Mouse (Mus musculus): ENCODE measurements at regions not wholly inside any gene's neighbourhood (a gene's known extent, or its start where the extent isn't known, plus 50 kb on each side); places are given as distances from the start of the nearest gene placed in this dataset.
"Not testable (repeated sequence)": the region's sequence is repeated elsewhere in the genome, so short reads cannot be mapped to it uniquely, and the experiment has no call there.

DNA sequence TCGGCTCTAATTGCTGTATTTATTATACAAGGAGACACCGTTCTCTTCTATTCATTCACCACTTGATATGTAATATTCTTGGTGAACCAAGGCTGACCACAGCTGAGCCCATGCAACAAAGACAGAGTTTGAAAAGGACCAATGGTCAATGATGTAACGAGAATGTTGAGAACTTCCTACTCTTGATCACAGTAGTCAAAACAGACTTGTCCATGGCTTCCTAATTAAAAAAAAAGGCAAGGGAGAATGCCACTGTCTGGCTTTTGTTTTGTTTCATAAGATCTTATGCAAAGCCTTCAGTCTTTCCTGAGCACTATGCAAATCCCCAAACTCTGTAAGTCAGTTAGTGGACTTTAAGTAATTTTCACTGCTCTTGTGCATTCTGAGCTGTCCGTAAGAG lies 279.7 kb downstream of the Tox3 start:
- Histone ChIP-seq H3K27me3 (replicated peaks; ENCODE audit: control insufficient read depth, insufficient read depth, low read length) (no peaks in the 10 kb centered on the region), H3K4me1 (ENCODE audit: control insufficient read depth, insufficient read depth, low read length) (peaks cover 3% of the 10 kb centered on the region; the same call in 1 of the 2 replicates), H3K36me3 (ENCODE audit: control insufficient read depth, insufficient read depth, low read length) (no peaks in the 10 kb centered on the region), H3K4me3 (ENCODE audit: low read length) (no peak overlapping the region), H3K9me3 (ENCODE audit: control insufficient read depth, low read length) (no peaks in the 10 kb centered on the region), H3K27ac (ENCODE audit: low read length) (no peak overlapping the region), H3K4me2 (ENCODE audit: low read depth, low read length) (no peak overlapping the region), H3K9ac (ENCODE audit: low read depth, low read length) (no peak overlapping the region)
- 87% methylated on average over 4 of the region's 4 CpGs for WGBS
- ATAC-seq = no peak

DNA sequence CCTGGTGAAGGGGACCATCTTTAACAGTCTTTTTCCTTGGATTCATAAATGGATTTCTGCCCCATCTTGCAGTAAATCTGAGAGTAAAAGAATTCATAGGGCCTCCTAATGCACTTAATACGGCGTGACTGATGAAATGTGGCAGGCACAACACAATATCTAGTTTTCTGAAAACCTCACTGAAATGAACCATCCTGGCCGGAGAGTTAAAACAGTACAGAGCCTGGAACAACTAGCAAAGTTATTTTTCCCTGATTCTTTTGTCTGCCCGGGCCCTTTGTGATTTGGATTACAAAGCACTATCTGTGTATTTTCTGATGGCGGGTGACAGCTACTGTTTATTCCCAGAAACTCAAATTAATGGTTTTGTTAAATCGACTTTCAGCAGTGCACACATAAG lies 283.8 kb downstream of the Tox3 start:
- Histone ChIP-seq H3K4me2 (ENCODE audit: low read depth, low read length) (no peak overlapping the region), H3K27me3 (replicated peaks; ENCODE audit: control insufficient read depth, insufficient read depth, low read length) (no peaks in the 10 kb centered on the region), H3K9ac (ENCODE audit: low read depth, low read length) (no peak overlapping the region), H3K9me3 (ENCODE audit: control insufficient read depth, low read length) (no peaks in the 10 kb centered on the region), H3K4me1 (ENCODE audit: control insufficient read depth, insufficient read depth, low read length) (peaks cover 2% of the 10 kb centered on the region; the same call in 1 of the 2 replicates), H3K27ac (ENCODE audit: low read length) (no peak overlapping the region), H3K4me3 (ENCODE audit: low read length) (no peak overlapping the region), H3K36me3 (ENCODE audit: control insufficient read depth, insufficient read depth, low read length) (no peaks in the 10 kb centered on the region)
- WGBS = 34% methylated on average over 6 of the region's 6 CpGs
- no peak for ATAC-seq

DNA sequence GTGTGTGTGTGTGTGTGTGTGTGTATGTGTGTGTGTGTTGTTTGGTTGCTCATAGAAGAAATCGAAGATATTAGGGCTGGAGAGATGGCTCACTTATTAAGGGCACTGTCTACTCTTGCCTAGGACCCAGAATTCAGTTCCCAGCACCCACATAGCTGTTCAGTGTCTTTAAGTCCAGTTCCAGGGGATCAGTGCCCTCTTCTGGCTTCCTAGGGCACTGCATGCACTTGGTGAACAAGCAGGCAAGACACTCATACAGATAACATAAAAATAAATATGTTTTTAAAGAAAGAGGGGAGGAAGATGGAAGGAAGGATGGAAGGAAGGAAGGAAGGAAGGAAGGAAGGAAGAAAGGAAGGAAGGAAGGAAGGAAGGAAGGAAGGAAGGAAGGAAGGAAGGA lies 284.9 kb downstream of the Tox3 start:
- WGBS = 90% methylated on average over 1 of the region's 1 CpGs
- Histone ChIP-seq H3K4me1 (ENCODE audit: control insufficient read depth, insufficient read depth, low read length) (no peaks in the 10 kb centered on the region), H3K4me3 (ENCODE audit: low read length) (no peak overlapping the region), H3K27ac (ENCODE audit: low read length) (no peak overlapping the region), H3K4me2 (ENCODE audit: low read depth, low read length) (no peak overlapping the region), H3K9ac (ENCODE audit: low read depth, low read length) (no peak overlapping the region), H3K27me3 (replicated peaks; ENCODE audit: control insufficient read depth, insufficient read depth, low read length) (no peaks in the 10 kb centered on the region), H3K36me3 (ENCODE audit: control insufficient read depth, insufficient read depth, low read length) (no peaks in the 10 kb centered on the region), H3K9me3 (ENCODE audit: control insufficient read depth, low read length) (no peaks in the 10 kb centered on the region)
- no peak for ATAC-seq

DNA sequence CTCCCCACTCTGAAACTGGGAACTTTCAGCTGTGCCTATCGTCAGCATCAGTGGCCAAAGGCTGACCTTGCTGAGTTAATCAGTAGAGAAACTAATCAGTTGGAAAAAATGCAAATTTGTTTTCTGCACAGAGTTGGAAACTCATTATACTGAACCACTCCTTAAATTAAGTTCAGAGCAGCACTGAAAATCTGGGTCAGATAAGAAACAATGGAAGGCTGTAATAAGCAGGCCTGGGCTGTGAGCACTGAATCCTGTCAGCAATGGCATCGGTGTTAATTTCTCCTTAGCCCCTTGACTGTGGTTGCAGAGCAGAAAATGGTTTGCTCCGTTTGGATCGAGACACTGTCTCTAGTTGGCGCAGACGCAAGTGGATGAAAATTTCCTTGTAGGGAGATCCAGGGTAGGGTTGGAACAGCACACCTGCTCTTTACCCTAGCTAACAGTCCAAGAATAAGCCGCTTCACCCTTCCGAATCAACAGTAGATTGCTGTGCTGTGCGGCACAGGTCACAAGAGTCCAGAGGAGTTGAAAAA lies 289.4 kb downstream of the Tox3 start:
- no peak overlapping the region for H3K4me3 ChIP-seq (ENCODE audit: low read length)
- no peaks in the 10 kb centered on the region for H3K4me1 ChIP-seq (ENCODE audit: control insufficient read depth, insufficient read depth, low read length)
- 71% methylated on average over 9 of the region's 9 CpGs for WGBS
- ATAC-seq = no peak
- H3K27me3 ChIP-seq (replicated peaks; ENCODE audit: control insufficient read depth, insufficient read depth, low read length) = no peaks in the 10 kb centered on the region
- no peak overlapping the region for H3K27ac ChIP-seq (ENCODE audit: low read length)
- no peak overlapping the region for H3K4me2 ChIP-seq (ENCODE audit: low read depth, low read length)
- no peaks in the 10 kb centered on the region for H3K36me3 ChIP-seq (ENCODE audit: control insufficient read depth, insufficient read depth, low read length)
- H3K9me3 ChIP-seq (ENCODE audit: control insufficient read depth, low read length) = no peaks in the 10 kb centered on the region
- H3K9ac ChIP-seq (ENCODE audit: low read depth, low read length) = no peak overlapping the region

DNA sequence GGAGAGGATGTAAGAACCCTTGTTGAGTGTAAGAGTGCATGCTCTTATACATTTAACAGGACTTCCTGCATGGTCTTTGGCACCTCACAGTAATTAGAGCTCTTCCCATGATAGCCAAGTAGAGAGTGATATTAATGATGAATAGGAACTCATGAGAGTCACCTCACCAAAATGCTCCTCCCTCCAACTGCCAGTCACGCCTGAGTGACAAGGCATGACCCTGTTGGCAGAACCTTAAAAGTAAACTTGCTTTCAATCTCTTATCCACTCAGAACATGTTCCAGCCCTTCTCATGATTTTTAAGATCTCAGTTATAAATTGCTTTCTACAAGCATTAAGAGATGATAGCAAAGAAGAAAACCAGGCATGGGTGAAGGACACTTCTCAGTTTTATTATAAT lies 291.8 kb downstream of the Tox3 start:
- H3K4me2 ChIP-seq (ENCODE audit: low read depth, low read length) = no peak overlapping the region
- no peak overlapping the region for H3K27ac ChIP-seq (ENCODE audit: low read length)
- H3K9me3 ChIP-seq (ENCODE audit: control insufficient read depth, low read length) = no peaks in the 10 kb centered on the region
- no peak overlapping the region for H3K4me3 ChIP-seq (ENCODE audit: low read length)
- ATAC-seq = no peak
- no peaks in the 10 kb centered on the region for H3K36me3 ChIP-seq (ENCODE audit: control insufficient read depth, insufficient read depth, low read length)
- no peaks in the 10 kb centered on the region for H3K4me1 ChIP-seq (ENCODE audit: control insufficient read depth, insufficient read depth, low read length)
- H3K9ac ChIP-seq (ENCODE audit: low read depth, low read length) = no peak overlapping the region
- no peaks in the 10 kb centered on the region for H3K27me3 ChIP-seq (replicated peaks; ENCODE audit: control insufficient read depth, insufficient read depth, low read length)
- 87% methylated on average over 1 of the region's 1 CpGs for WGBS

DNA sequence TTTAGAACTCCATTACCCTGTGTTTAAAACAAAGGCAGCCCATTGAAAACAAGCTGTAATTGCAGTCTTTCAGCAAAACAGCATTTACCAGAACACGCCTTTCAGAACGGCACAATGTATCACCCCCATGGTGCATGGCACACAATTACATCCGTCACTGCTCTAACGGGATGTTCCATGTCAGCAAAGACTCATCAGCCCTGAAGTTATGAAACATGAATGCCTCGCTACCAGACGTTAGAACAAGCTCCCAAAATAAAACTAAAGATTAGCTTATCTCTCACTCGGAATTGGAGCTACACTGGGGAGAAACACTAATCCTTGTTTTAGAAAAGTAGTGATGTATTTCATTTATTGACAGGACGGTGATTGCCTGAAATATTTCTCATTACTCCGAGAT lies 301.4 kb downstream of the Tox3 start:
- Histone ChIP-seq H3K9ac (ENCODE audit: low read depth, low read length) (no peak overlapping the region), H3K36me3 (ENCODE audit: control insufficient read depth, insufficient read depth, low read length) (no peaks in the 10 kb centered on the region), H3K9me3 (ENCODE audit: control insufficient read depth, low read length) (no peaks in the 10 kb centered on the region), H3K27ac (ENCODE audit: low read length) (no peak overlapping the region), H3K27me3 (replicated peaks; ENCODE audit: control insufficient read depth, insufficient read depth, low read length) (no peaks in the 10 kb centered on the region), H3K4me3 (ENCODE audit: low read length) (no peak overlapping the region), H3K4me2 (ENCODE audit: low read depth, low read length) (no peak overlapping the region), H3K4me1 (ENCODE audit: control insufficient read depth, insufficient read depth, low read length) (no peaks in the 10 kb centered on the region)
- no peak for ATAC-seq
- WGBS = 63% methylated on average over 9 of the region's 9 CpGs

DNA sequence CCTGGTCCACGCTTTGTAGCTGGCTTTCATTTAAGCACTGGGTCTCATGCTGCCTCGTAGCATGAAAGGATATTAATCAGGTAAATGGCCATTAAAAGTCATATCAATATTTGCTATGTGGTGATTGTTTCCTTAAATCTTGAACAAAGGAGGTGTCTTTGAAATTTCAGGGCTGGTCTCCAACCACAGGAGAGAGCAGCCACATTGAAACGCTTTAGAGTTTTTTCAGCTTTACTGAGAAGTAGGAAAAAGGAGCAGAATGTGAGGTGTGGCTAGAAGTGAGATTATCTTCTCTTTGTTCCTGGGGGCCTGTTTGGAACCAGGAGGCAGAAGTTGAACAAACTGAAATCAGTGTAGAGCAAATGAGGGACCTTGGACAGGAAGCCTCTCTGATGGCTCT lies 311.7 kb downstream of the Tox3 start:
- no peaks in the 10 kb centered on the region for H3K4me1 ChIP-seq (ENCODE audit: control insufficient read depth, insufficient read depth, low read length)
- no peak overlapping the region for H3K27ac ChIP-seq (ENCODE audit: low read length)
- no peaks in the 10 kb centered on the region for H3K27me3 ChIP-seq (replicated peaks; ENCODE audit: control insufficient read depth, insufficient read depth, low read length)
- H3K4me2 ChIP-seq (ENCODE audit: low read depth, low read length) = no peak overlapping the region
- no peak overlapping the region for H3K4me3 ChIP-seq (ENCODE audit: low read length)
- WGBS = 59% methylated on average over 3 of the region's 3 CpGs
- ATAC-seq = no peak
- H3K36me3 ChIP-seq (ENCODE audit: control insufficient read depth, insufficient read depth, low read length) = no peaks in the 10 kb centered on the region
- no peaks in the 10 kb centered on the region for H3K9me3 ChIP-seq (ENCODE audit: control insufficient read depth, low read length)
- H3K9ac ChIP-seq (ENCODE audit: low read depth, low read length) = no peak overlapping the region

DNA sequence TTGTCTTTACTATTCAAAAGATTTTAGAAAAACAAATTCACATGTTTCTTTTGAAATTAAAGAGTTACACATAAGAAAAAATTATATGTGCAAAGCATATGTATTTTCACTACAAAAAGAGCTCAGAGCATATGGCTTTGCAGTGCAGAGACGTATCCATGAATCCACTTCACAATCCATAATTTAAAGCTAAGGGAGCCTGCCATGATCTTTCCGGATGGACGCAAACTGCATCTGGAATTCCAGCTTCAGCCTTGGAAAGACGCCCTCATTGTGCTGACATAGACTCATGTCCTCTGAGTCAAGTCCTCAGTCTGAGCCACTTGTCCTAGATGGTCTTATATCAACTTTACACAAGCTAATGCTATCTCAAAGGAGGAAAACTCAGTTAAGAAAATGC lies 315.6 kb downstream of the Tox3 start:
- Histone ChIP-seq H3K27ac (ENCODE audit: low read length) (no peak overlapping the region), H3K9me3 (ENCODE audit: control insufficient read depth, low read length) (no peaks in the 10 kb centered on the region), H3K27me3 (replicated peaks; ENCODE audit: control insufficient read depth, insufficient read depth, low read length) (no peaks in the 10 kb centered on the region), H3K4me1 (ENCODE audit: control insufficient read depth, insufficient read depth, low read length) (no peaks in the 10 kb centered on the region), H3K9ac (ENCODE audit: low read depth, low read length) (no peak overlapping the region), H3K4me2 (ENCODE audit: low read depth, low read length) (no peak overlapping the region), H3K36me3 (ENCODE audit: control insufficient read depth, insufficient read depth, low read length) (no peaks in the 10 kb centered on the region), H3K4me3 (ENCODE audit: low read length) (no peak overlapping the region)
- WGBS = 93% methylated on average over 4 of the region's 4 CpGs
- ATAC-seq = no peak

DNA sequence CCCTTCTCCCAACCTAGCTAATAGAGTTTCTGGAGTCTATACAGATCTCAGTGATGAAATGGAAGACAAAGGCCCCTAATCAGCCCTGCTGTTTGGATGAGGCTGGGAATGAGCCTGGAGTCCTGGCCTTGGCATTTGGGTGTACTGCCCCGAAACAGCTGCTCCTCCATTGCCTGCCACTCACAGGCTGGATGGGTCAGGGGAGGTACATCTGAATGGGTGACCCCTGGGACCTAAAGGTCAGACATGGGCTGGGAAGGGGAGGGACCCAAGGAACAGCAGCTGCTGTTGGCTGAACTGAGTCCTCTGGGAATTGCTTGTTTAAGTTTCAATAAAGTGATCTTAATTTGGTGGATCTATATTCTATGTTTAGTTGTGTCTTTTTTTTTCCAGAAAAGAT lies 316.9 kb downstream of the Tox3 start:
- Histone ChIP-seq H3K27ac (ENCODE audit: low read length) (no peak overlapping the region), H3K9ac (ENCODE audit: low read depth, low read length) (no peak overlapping the region), H3K9me3 (ENCODE audit: control insufficient read depth, low read length) (no peaks in the 10 kb centered on the region), H3K36me3 (ENCODE audit: control insufficient read depth, insufficient read depth, low read length) (no peaks in the 10 kb centered on the region), H3K27me3 (replicated peaks; ENCODE audit: control insufficient read depth, insufficient read depth, low read length) (no peaks in the 10 kb centered on the region), H3K4me2 (ENCODE audit: low read depth, low read length) (no peak overlapping the region), H3K4me1 (ENCODE audit: control insufficient read depth, insufficient read depth, low read length) (no peaks in the 10 kb centered on the region), H3K4me3 (ENCODE audit: low read length) (no peak overlapping the region)
- no peak for ATAC-seq
- 59% methylated on average over 1 of the region's 1 CpGs for WGBS

DNA sequence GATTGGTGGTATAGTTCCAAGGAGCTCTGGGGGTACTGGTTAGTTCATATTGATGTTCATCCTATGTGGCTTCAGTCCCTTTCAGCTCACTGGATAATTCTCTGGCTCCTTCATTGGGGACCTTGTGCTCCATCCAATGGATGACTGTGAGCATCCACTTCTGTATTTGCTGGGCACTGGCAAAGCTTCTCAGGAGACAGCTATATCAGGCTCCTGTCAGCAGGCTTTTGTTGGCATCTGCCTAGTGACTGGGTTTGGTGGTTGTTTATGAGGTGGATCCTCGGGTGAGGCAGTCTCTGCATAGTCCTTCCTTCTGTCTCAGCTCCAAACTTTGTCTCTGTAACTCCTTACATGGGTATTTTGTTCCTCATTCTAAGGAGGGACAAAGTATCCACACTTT lies 330.2 kb downstream of the Tox3 start:
- ATAC-seq; H3K9ac ChIP-seq (ENCODE audit: low read depth, low read length); H3K36me3 ChIP-seq (ENCODE audit: control insufficient read depth, insufficient read depth, low read length); H3K9me3 ChIP-seq (ENCODE audit: control insufficient read depth, low read length); H3K4me3 ChIP-seq (ENCODE audit: low read length); H3K27ac ChIP-seq (ENCODE audit: low read length); H3K27me3 ChIP-seq (replicated peaks; ENCODE audit: control insufficient read depth, insufficient read depth, low read length); H3K4me2 ChIP-seq (ENCODE audit: low read depth, low read length); H3K4me1 ChIP-seq (ENCODE audit: control insufficient read depth, insufficient read depth, low read length): not testable (repeated sequence)
- 68% methylated on average over 1 of the region's 1 CpGs for WGBS

All from intestine, embryonic 16.5 days (tissue).